Comparison of ENCODE assay signal across 10 mouse cellular contexts in the genomic region with DNA sequence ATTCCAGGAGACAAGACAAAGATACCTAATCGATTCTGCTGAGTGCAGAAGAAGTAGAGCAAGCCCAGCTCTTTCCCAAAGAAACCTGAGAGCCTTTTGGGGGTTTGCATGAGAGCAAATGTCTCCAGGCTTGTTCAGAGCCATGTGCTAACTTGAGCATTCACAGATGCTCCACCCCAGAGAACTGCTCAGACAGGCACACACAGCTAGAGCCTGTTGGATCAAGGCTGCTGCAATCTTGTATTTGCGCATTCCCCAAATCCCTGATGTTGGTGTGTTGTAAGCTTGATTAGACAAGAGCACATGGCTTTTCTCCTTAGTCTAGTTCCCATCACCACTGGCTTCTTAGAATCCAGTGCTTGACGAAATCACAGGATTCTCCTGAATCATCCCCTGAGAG.
DNase-seq lines count a peak whose midpoint lies in the region; ATAC-seq and TF ChIP-seq lines count a peak whose summit lies in the region.
"Had no signal": no experiment of that assay in that cellular context is flagged by ENCODE, and none has a peak within 500 bp of the region (broad histone marks: within the 10 kb centered on the region; RNA-seq: fewer than 3 reads in every experiment).

No protein-coding gene starts in this region.

- no peak overlapping the region for H3K4me2 ChIP-seq in kidney, postnatal 0 days (ENCODE audit: low read length)
- H3K4me2 ChIP-seq in limb, embryonic 13.5 days (replicated peaks) = no peak overlapping the region

- no peak overlapping the region for H3K9ac ChIP-seq in kidney, postnatal 0 days (ENCODE audit: low read depth, low read length)
- H3K9ac ChIP-seq in limb, embryonic 13.5 days = no peak overlapping the region

- H3K27ac ChIP-seq in kidney, postnatal 0 days = no peak overlapping the region
- H3K27ac ChIP-seq in limb, embryonic 13.5 days = peak overlapping the region; percentile 64; the same call in 1 of the 2 replicates

- H3K4me3 ChIP-seq in kidney, postnatal 0 days (replicated peaks; ENCODE audit: low read depth, low read length) = no peak overlapping the region
- no peak overlapping the region for H3K4me3 ChIP-seq in limb, embryonic 13.5 days

- H3K27me3 ChIP-seq in kidney, postnatal 0 days (ENCODE audit: insufficient read depth, low read length) = no peaks in the 10 kb centered on the region
- H3K27me3 ChIP-seq in limb, embryonic 13.5 days = no peaks in the 10 kb centered on the region

- WGBS in kidney, postnatal 0 days = 63% methylated on average over 3 of the region's 3 CpGs
- WGBS in limb, embryonic 13.5 days = 47% methylated on average over 3 of the region's 3 CpGs

- DNase-seq in adrenal gland, postnatal 14 days = peak; percentile 12
- no peak for DNase-seq in adrenal gland, adult 8-10 months
- peak; percentile 42 for DNase-seq in kidney, postnatal 0 days (ENCODE audit: low spot score)
- no peak for DNase-seq in kidney, adult 11 months
- peak; percentile 89 for DNase-seq in gonadal fat pad, adult 2 months (ENCODE audit: low read depth)
- no peak for DNase-seq in spleen, postnatal 14 days (ENCODE audit: low spot score in 2 of 2)
- no peak for DNase-seq in B cell, adult 2 months
- DNase-seq: cerebellum, postnatal 25 days; kidney, postnatal 36 days had no signal

- ATAC-seq in kidney, postnatal 0 days (replicated peaks; ENCODE audit: low FRiP score, low read depth) = no peak
- peak; percentile 88 for ATAC-seq in limb, embryonic 13.5 days (ENCODE audit: low FRiP score, low read depth)

- H3K36me3 ChIP-seq in kidney, postnatal 0 days (ENCODE audit: insufficient read depth, low read length) = no peaks in the 10 kb centered on the region
- no peaks in the 10 kb centered on the region for H3K36me3 ChIP-seq in limb, embryonic 13.5 days

- H3K9me3 ChIP-seq in kidney, postnatal 0 days (replicated peaks; ENCODE audit: low read length) = no peaks in the 10 kb centered on the region
- no peaks in the 10 kb centered on the region for H3K9me3 ChIP-seq in limb, embryonic 13.5 days

- no peaks in the 10 kb centered on the region for H3K4me1 ChIP-seq in kidney, postnatal 0 days (replicated peaks; ENCODE audit: insufficient read depth, low read length)
- H3K4me1 ChIP-seq in limb, embryonic 13.5 days = peaks cover 14% of the 10 kb centered on the region

- TF ChIP-seq CTCF in kidney, postnatal 0 days (IDR thresholded peaks at IDR 0.05; ENCODE audit: low read depth) = no peak

Comparison
In these comparisons a context has a peak if more than half of its experiments do, and no peak if none do; other contexts are left out.
1. DNase-seq: peak in adrenal gland, postnatal 14 days (single experiment), kidney, postnatal 0 days (single experiment) and gonadal fat pad, adult 2 months (single experiment); none in adrenal gland, adult 8-10 months (single experiment), kidney, adult 11 months (single experiment), spleen, postnatal 14 days (0 of 2) and B cell, adult 2 months (0 of 2).